Mouse (Mus musculus) heart, postnatal 14 days (tissue): ENCODE data around the gene S1pr1. TPM values are rescaled to one million over a fixed set of nuclear protein-coding genes. Genes with fewer than 3 reads are reported as not detected.

Source experiments
- DNase-seq, 2 experiments: peaks; one replicate each; pipeline ENCODE4 v3.0.0; 2021 to 2022
- intact Hi-C: fragments of 180-260 bp; cut with DNase I; formaldehyde crosslinking; loops from one replicate; pipeline ENCODE4 v1.15.1; 2025
- long read RNA-seq, 2 experiments: library from polyadenylated mRNA; stranded (forward); transcript quantifications; one replicate each; pipeline ENCODE4 v2.0.0; 2021
- total RNA-seq, 2 experiments: library from RNA; stranded (reverse); gene quantifications; 2 replicates each; pipeline ENCODE4 v1.2.3; 2021

The S1pr1 gene
- total RNA-seq: 100 to 1,000 TPM in 1 of 2 experiments, 10 to 100 TPM in 1; 99.1 to 105 TPM
- long read RNA-seq, experiment 1, transcript S1pr1-201 (2 exons, 3,046 nt): major isoform, 46 of 73 reads
- long read RNA-seq, experiment 1, partial matches to known transcripts: 25 of 73 reads
- long read RNA-seq, experiment 1, other reads (novel, unspliced or antisense): 2 of 73 reads
- long read RNA-seq, experiment 2, transcript S1pr1-201 (2 exons, 3,046 nt): major isoform, 29 of 41 reads
- long read RNA-seq, experiment 2, partial matches to known transcripts: 11 of 41 reads
- long read RNA-seq, experiment 2, other reads (novel, unspliced or antisense): 1 of 41 reads

DNA sequence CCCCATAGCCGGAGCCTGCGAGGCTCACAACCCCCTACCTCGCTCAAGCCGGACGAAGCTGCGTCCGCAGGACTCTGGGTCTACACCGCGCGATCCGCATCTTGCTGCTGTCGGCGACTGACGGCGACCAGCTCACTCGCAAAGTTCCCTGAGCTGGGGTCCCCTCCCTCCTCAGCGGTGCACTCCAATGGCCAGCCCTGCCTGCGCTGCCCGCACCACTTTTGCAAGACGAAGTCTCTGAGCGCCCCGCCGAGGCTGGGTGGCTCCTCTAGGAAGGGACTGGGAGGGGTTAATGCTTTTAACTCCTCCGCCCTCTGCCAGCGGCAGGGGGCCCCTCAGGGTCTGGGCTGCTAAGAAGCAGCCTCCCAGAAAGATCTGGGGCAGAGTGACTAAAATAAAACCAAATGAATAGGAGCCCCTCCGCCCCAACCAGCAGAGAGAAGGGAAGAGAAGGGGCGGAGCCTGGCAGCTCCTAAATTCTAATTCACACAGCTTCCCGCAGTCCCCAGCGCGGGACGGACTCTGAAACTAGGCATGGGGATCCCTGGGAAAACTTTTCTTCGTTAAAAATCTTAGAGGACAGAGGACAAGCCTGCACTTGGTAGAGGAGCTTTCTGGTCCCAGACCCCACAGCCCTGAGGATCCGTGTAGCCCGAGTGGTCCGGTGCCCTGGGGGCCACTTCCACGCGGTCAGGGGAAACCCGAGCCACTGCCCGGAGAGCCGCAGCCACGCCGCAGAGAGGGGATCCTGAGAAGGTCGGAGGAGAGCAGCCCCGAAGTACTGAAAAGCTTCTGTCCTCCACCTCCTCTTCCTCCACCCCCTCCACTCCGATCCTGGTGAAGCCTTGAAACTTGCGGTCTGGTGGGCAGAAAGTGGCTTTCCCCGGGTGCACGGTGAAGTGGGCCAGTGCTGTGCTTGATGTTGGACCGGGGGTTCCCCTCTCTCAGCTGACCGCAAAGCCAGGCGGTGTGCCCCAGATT lies at the start of gene S1pr1:
Gene S1pr1, minus strand, starts transcription at position 402 of the 981 bp plus-strand sequence.
- intact Hi-C loops: loop anchor here (2.0 kb wide), 1 partner anchor 172 kb away; the partner anchor contains the start of gene Dph5
- DNase-seq: peak; percentile 80 to 85

DNA sequence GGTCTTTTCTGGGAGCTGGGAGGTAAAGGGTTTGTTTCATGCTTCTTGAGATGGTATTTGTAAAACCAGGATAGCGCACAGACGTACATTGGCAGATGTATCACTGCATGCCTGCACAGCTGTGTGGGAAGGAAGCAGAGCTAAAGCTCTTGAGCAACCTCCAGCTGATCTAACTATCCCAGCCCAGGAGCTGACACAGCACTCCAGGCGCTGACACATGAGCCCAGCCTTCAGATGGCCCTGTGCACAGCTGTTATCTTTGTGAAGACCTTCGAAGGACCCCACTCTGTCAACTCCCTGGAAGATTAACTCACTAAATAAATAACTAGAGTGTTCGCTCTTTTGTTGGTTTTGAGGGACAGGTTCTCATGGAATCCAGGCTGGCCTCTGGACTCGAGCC lies 48.4 kb upstream of the S1pr1 start:
- DNase-seq: peak; percentile 44 to 47
- intact Hi-C loops: no loop called here

DNA sequence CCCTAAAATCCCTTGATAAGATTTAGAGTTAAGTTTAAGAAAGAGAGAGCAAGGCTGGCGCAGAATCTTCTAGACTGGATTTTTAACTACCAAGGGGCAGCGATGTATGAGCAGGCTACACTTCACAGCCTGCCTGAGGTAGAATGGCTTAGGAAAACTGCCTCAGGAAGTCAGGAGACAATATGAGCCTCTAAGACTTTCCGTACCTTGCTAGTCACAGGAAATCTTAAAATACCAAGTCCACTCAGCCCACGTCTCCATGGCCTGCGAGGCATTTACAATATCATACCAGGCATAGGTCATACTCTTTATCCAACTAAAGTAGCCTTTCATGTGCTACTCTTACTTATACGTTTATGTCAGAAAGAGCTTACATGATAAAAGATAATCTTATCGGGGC lies 48.0 kb upstream of the S1pr1 start:
- no peak for DNase-seq
- intact Hi-C loops: no loop called here

DNA sequence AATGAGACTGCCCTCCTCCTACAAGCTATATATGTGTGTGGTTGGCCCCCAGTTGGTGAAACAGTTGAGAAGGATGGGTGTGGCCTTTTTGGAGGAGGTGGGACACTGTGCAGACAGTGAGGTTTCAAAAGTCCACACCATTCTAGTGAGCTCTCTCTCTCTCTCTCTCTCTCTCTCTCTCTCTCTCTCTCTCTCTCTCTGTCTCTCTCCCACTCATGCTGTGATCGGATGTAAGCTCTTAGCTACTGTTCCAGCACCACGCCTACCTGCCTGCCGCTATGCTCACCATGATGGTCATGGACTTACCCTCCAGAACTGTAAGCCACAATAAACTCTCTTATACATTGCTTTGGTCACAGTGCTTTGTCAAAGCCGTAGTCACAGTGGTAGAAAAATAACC lies 44.8 kb upstream of the S1pr1 start:
- DNase-seq: no peak
- intact Hi-C loops: no loop called here

DNA sequence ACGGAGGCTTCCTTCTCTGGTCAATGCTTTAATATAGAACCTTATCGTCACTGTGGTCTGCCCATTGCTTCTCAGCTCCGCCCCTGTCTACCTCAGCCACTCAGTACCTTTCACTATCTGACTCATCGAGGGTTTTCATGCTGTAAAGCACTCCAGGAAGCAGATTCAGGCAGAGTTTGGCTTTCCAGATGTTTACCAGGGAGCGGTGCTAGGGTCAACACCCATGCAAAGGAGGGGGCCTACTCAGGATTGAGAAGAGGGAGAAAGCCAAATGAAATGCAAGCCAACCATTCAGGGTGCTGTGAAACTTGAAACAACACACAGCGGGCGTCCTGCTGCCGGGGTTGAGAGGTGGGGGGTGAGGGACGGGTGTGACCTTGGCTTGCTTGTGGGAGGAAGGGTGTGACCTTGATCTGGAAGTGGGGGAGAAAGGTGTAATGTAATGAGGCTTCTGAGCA lies 43.6 kb upstream of the S1pr1 start:
- DNase-seq: peak; percentile 31 to 44
- intact Hi-C loops: no loop called here

DNA sequence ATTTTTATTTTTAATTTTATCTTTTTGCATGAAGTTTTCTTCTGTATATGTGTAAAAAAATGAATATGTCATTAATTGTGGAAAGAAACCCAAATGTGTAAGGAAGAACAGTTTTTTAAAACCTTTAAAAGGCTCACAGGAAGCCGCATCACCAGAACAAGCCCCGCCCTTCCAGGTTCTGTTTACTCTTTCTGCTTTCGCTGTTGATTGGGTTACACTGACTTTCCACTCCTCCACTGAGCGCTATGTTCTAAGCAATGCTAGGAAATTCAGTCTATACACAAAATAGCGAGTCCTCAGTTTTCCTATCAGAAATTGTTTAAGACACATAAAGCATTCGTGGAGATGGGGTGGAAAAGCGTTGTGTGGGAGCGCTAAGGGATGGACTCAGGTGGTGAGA lies 39.6 kb upstream of the S1pr1 start:
- no peak for DNase-seq
- intact Hi-C loops: no loop called here

DNA sequence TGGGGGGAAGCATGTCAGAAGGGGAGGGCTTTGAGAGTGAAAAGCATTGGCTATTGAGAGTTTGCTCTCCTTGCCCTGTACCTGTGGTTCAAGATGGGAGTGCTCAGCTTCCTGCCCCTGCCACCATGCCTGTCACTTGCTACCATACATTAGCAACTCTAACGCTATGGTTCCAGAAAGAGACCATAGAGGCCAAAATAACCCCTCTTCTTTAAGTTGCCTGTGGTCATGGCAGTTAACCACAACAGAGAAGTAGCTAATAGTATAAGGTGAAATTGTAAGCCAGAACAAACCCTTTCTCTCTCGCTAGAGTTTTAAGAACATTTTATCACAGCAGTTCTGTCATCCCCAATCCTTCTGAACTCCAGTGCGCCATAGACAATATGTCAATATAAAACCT lies 35.5 kb upstream of the S1pr1 start:
- DNase-seq: no peak
- intact Hi-C loops: no loop called here

DNA sequence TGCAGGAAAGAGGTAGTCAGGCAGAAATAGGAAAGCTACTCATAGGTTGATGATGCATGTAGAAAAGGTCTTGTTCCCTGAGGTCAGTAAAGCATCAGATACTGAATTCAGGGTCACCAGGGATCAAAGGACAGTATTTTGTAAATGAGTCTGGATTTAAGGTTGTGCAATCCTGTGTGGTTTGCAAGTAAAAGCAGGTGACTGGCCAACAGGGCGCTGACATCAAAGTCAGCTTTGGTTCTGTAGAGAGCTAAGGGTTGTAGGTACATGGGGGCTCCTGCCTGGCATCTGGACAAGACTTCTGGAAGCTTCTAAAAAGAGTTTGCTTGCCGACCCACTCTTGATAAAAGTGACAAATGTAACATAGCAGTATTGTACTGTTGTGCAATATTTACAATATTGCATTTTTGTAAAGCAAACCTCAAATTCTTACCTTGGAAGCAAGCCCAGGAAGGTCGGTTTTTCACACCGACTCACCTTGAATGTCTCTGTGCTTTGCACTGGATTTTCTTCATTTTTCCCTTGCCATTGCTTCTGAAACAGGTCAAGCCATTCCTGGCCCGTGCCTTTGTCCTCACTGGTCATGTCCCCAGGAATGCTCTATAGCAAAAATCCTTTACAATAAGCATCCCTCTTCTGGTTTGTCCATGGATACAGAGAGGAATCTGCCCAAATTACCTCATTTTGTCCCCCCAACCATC lies 33.6 kb upstream of the S1pr1 start:
- DNase-seq: no peak
- intact Hi-C loops: no loop called here

DNA sequence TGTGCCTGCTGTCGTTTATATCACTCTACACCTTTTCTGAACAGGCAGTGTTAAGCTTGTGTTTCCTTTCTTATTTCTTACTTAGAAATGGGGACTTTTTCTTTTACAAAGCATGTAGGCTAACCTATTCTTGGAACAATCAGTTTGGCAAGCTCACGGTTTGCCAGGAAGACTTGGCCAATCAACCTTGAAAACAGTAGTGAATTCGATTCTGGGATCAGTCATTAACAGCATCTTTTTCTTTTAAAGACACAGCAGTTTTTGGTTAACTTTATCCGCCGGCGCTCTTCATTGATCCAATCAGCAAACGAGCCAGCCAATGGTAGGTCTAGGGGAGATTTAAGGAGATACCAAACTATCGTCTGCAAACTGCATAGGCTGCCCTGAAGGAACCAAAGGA lies 31.6 kb upstream of the S1pr1 start:
- DNase-seq: no peak
- intact Hi-C loops: no loop called here

DNA sequence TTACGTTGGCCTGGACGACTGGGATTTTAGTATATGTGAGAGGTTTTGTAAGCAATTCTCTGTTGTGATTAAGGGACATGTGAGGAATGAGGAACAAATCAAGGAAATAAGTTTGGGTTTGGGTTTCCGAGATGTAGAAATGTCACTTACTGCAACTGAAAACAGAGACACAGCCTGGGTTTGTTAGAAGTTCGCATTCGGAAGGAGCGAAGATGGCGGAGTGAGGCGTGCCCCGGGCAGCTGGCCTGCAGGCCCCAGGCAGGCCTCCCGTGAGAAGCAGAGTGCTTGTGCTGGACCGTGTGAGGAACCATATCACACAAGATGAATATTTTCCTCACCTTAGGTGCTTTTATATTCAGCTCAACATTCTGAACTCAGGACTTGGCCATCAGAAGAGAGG lies 30.2 kb upstream of the S1pr1 start:
- intact Hi-C loops: no loop called here
- no peak for DNase-seq

DNA sequence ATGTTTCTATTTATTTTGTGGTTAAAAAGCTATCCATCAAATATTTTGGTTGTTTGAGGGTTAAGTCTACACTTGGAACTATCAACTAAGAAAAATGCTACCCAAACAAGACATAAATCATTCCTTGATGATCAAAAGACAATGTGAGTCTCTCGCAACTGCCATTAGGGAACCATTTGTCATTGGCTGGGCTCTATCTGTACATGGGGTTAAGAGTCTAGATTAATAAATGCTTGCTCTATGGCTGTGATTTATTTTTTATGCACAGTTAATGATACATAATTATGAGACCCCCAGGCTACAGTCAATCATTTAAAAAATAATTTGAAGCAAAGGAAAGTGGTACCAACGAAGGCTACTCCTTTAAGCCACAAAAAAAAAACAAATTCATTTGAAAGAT lies 23.7 kb upstream of the S1pr1 start:
- intact Hi-C loops: no loop called here
- no peak for DNase-seq

DNA sequence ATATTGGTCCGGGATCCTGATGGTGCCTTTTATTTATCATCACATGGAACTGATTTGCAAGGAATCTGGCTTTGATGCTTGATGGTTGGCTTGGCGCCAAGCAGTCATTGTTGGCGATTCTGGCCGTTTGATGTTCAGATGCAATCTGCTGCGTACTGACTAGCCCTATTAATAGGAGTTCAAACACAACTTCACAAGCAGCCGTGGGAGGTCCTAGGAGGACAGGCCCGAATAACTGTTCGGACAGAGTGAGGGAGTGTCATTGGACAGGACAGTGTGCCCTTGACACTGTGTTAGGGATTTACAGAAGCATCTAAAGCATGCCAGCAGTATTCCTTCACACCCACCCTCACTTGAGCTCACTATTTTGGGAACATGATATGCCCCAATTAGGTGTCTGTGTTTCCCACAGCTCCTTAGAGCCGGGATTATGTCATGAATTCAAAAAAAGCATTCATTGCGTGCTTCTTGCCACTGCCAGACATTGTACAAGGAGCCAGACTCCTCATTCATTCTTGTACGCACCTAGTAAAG lies 23.0 kb upstream of the S1pr1 start:
- peak in 1 of 2 experiments; percentile 32 for DNase-seq

DNA sequence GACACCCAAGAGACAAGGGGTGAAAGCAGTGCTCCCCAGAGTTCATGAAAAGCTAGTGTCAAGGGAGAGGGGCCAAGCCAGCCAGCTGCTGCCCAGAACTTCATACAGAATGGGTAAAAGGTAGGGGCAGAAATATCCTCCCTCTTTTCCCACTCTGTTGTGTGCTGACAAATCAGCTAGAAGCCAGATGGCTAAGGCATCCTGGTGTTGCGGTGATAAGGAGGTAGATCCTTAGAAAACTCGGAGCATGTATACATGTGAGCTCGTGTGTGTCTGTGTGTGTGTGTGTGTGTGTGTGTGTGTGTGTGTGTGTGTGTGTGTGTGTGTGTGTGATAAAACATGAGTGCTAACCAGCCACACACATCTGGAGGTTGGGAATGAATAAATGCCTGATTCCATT lies 20.7 kb upstream of the S1pr1 start:
- intact Hi-C loops: no loop called here

More for the DNA sequence above, 23.0 kb upstream of the S1pr1 start:
- intact Hi-C loops: no loop called here

DNA sequence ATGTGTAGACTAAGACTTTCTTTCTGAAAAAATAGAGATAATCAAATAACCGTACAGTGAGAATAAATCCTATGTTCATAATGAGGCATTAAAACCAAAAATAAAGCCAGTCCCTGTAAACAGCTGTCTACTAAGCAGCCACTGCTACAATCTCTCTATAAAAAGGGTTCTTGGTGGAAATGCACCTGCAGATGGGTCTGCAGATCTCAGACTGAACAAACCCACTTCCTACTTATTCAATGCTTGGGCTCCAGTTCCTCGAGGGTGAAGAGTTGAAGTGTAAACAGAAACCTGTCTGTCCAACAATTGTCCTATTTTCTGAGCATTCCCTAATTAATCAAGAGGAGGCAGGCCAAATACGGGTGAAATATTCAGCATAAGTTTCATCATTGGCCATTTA lies 20.0 kb upstream of the S1pr1 start:
- intact Hi-C loops: no loop called here
- DNase-seq: no peak

More for the DNA sequence above, 20.7 kb upstream of the S1pr1 start:
- DNase-seq: no peak

DNA sequence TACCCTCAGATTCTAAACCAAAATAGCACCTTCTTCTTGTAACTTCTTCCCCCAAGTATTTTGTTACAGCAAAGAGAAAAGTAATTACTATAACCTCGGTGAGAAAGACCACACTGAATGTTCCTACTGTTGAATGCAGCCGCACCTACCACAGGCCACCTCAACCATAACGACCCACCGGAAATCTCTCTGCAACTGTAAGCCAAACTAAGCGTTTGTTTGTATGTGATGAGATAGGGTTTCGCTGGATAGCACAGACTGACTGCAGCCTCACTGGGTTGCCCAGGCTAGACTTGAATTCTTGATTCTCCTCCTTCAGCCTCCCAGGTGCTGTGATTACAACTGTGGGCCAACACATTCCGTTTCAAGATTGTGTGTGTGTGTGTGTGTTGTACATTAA lies 15.5 kb upstream of the S1pr1 start:
- no peak for DNase-seq
- intact Hi-C loops: no loop called here

DNA sequence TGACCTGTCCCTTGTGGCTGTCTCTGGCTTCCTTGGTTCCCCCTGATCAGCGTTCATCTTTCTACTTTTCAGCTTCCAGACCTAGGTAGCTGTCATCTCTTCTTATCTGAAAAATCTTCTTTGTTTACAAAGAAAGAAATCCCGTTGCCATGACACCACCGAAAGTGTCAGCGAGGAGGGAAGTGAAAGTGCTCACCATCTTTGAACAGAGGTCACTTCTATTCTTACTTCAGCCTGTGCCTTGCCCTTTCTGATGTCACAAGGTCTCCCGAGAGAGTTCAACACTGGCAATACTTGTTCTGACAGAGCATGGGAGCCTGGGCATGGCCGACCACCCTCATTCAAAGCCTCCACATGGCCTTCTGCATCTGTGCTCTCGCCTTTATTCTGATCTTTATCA lies 14.3 kb upstream of the S1pr1 start:
- intact Hi-C loops: no loop called here
- no peak for DNase-seq

DNA sequence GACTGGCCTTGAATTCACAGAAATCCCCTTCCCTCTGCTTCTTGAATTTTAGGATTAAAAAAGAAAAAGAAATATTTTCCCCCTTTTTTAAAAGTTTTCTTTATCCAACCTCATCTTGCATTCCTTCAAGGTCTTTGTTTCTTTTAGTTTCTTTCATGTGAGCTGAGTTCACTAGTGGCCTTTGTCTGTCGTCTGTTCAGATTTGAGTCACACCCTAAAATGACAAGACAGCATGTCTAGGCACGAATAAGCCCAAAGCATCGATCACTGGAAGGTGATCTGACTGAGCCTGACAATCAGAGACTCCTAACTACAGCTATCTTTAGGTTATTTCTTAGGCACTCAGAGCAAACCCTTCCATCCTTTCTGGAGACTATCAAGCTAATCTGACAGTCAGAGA lies 13.3 kb upstream of the S1pr1 start:
- DNase-seq: no peak
- intact Hi-C loops: no loop called here

DNA sequence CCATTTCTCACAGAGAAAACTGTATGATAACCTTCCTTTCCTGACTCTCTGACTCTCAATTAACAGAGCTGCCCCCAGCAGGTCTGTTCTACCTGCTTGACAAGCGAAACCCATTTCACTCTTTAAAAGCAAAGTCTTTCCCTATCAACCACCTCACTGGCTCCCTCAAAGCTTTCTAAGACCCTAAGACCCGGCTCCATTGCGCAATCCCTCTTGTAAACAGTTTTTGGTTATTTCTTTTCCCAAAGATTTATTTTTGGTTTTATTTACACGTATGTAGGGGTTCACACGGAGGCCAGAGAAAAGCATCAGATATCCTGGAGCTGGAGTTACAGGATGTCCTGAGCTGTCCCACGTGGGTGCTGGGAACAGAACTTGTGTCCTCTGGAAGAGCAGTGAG lies 4.0 kb upstream of the S1pr1 start:
- intact Hi-C loops: no loop called here
- no peak for DNase-seq

DNA sequence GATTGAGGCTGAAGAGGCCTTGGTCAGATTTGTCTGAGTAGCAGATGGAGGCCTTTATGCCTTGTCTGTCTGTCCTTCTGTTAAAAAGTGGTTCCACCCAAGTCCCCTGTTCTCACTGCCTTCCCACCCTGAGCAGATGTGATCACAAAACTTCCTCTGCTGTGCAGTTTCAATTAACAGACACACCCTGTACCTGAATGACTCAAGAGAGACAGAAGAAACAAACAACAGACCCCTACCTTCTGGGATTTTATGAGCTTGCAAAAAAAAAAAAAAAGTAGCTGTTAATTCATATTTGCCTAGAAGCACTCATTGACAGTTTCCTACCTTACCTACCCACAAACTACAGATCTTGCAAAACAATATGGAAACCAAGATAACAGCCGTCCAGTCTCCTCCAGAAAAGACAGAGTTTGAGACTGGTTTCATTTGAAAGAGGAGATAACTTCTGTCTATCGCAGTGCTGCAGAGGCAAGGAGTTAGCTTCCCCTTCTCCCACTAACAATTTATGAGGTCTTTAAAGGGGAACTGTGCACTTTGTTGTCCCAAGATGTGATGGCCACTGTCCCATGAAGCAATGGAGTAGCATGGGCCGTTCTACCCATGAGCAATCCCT lies 1.1 kb upstream of the S1pr1 start:
- intact Hi-C loops: loop anchor here (2.0 kb wide), 2 partner anchors 27 to 171 kb away; partner anchors contain the start of gene Dph5

DNA sequence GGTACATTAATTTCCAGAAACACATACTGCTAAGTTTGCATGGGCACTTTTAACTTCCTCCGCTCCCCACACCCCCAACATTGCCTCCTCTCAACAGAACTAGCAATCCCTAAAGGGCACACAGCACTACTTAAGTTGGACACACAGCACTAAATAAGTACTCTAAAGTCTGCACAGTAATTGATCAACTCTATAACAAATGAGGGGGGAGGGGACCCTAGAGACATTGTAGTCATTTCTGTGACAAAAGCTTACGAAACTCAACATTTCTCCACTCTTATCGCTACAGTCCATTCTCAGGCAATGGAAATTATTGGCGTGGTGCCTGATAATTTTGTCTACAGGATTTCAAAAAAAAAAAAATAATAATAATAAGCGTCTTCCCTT lies 830 bp downstream of the S1pr1 start:
- peak in 1 of 2 experiments; percentile 19 for DNase-seq
- intact Hi-C loops: loop anchor here (2.0 kb wide), 1 partner anchor 173 kb away; the partner anchor contains the start of gene Dph5

More for the DNA sequence above, 1.1 kb upstream of the S1pr1 start:
- DNase-seq: no peak
